In genomic region chr4:151238970-151239684, GRCm38 (mm10) we compare ENCODE assay signal across 11 mouse cellular contexts.
DNase-seq lines count a peak whose midpoint lies in the region; ATAC-seq and TF ChIP-seq lines count a peak whose summit lies in the region.
"Had no signal": no experiment of that assay in that cellular context is flagged by ENCODE, and none has a peak within 500 bp of the region (broad histone marks: within the 10 kb centered on the region; RNA-seq: fewer than 3 reads in every experiment).

No protein-coding gene starts in this region.

- H3K4me1 ChIP-seq in hindbrain, embryonic 16.5 days (ENCODE audit: control insufficient read depth, insufficient read depth, low read depth, low read length): peaks cover 5% of the 10 kb centered on the region
- peaks cover 26% of the 10 kb centered on the region for H3K4me1 ChIP-seq in hindbrain, embryonic 10.5 days (replicated peaks)
- H3K4me1 ChIP-seq in testis, adult 2 months (ENCODE audit: control insufficient read depth, insufficient read depth, low read length): peaks cover 2% of the 10 kb centered on the region; the same call in 1 of the 2 replicates
- H3K4me1 ChIP-seq in stomach, postnatal 0 days (replicated peaks; ENCODE audit: control insufficient read depth, insufficient read depth): no peaks in the 10 kb centered on the region

- no peaks in the 10 kb centered on the region for H3K36me3 ChIP-seq in hindbrain, embryonic 16.5 days (ENCODE audit: control insufficient read depth, insufficient read depth, low read length)
- no peaks in the 10 kb centered on the region for H3K36me3 ChIP-seq in hindbrain, embryonic 10.5 days
- no peaks in the 10 kb centered on the region for H3K36me3 ChIP-seq in testis, adult 2 months (ENCODE audit: control insufficient read depth, insufficient read depth, low read length)
- no peaks in the 10 kb centered on the region for H3K36me3 ChIP-seq in stomach, postnatal 0 days (ENCODE audit: control insufficient read depth, insufficient read depth, low read length)
- H3K36me3 ChIP-seq: hindbrain, embryonic 15.5 days had no signal

- H3K9ac ChIP-seq in hindbrain, embryonic 16.5 days (ENCODE audit: low read depth, low read length): no peak overlapping the region
- no peak overlapping the region for H3K9ac ChIP-seq in stomach, postnatal 0 days (ENCODE audit: low read length)
- H3K9ac ChIP-seq: hindbrain, embryonic 15.5 days had no signal

- no peak overlapping the region for H3K4me3 ChIP-seq in hindbrain, embryonic 16.5 days (ENCODE audit: low read length)
- H3K4me3 ChIP-seq in hindbrain, embryonic 10.5 days: no peak overlapping the region
- no peak overlapping the region for H3K4me3 ChIP-seq in testis, adult 2 months (ENCODE audit: control insufficient read depth, low read depth, low read length)
- H3K4me3 ChIP-seq in stomach, postnatal 0 days (ENCODE audit: low read depth, low read length): no peak overlapping the region
- H3K4me3 ChIP-seq: hindbrain, embryonic 15.5 days had no signal

- no peak for TF ChIP-seq EP300 in stomach, postnatal 0 days (optimal IDR thresholded peaks at IDR 0.05)

- H3K27ac ChIP-seq in hindbrain, embryonic 16.5 days (ENCODE audit: low read depth, low read length): no peak overlapping the region
- no peak overlapping the region for H3K27ac ChIP-seq in hindbrain, embryonic 10.5 days
- no peak overlapping the region for H3K27ac ChIP-seq in testis, adult 2 months (ENCODE audit: control insufficient read depth, insufficient read depth, low read depth, low read length)
- no peak overlapping the region for H3K27ac ChIP-seq in stomach, postnatal 0 days (replicated peaks)
- H3K27ac ChIP-seq: hindbrain, embryonic 15.5 days; kidney, postnatal 0 days had no signal

- peak; percentile 46; the same call in 1 of the 2 replicates for TF ChIP-seq CTCF in testis, adult 2 months (IDR thresholded peaks at IDR 0.05; ENCODE audit: control insufficient read depth, insufficient read depth, insufficient replicate concordance, low read depth, low read length)
- TF ChIP-seq CTCF in stomach, postnatal 0 days (IDR thresholded peaks at IDR 0.05; ENCODE audit: low read depth): 0 out of 2 replicates have a peak, but pooled peaks have one; percentile 10

- 80% methylated on average over 19 of the region's 19 CpGs for WGBS in hindbrain, embryonic 16.5 days
- 80% methylated on average over 19 of the region's 19 CpGs for whole genome bisulfite sequencing in hindbrain, embryonic 10.5 days
- 78% methylated on average over 19 of the region's 19 CpGs for WGBS in stomach, postnatal 0 days

- H3K27me3 ChIP-seq in hindbrain, embryonic 16.5 days (replicated peaks; ENCODE audit: control insufficient read depth, insufficient read depth, low read length): no peaks in the 10 kb centered on the region; the same call in 1 of the 2 replicates
- 0 out of 2 replicates have a peak, but pooled peaks cover 9% of the 10 kb centered on the region for H3K27me3 ChIP-seq in hindbrain, embryonic 10.5 days (ENCODE audit: insufficient read depth, poor library complexity, severe bottlenecking)
- H3K27me3 ChIP-seq in testis, adult 2 months (ENCODE audit: control insufficient read depth, insufficient read depth, low read length): no peaks in the 10 kb centered on the region
- H3K27me3 ChIP-seq in stomach, postnatal 0 days (ENCODE audit: control insufficient read depth, insufficient read depth, low read length): no peaks in the 10 kb centered on the region
- H3K27me3 ChIP-seq: hindbrain, embryonic 15.5 days had no signal

- DNase-seq in adrenal gland, postnatal 14 days: peak; percentile 35
- DNase-seq in adrenal gland, adult 2 months: no peak
- no peak for DNase-seq in hindbrain, embryonic 10.5 days (ENCODE audit: low spot score)
- DNase-seq in testis, postnatal 10 days (ENCODE audit: low spot score): no peak
- DNase-seq in stomach, postnatal 0 days (ENCODE audit: low spot score): no peak
- no peak for DNase-seq in urinary bladder, postnatal 10 days (ENCODE audit: low spot score)
- DNase-seq: adrenal gland, postnatal 36 days had no signal

- peak; percentile 71 for ATAC-seq in hindbrain, embryonic 16.5 days
- ATAC-seq in stomach, postnatal 0 days (ENCODE audit: low FRiP score, low TSS enrichment): no peak

- H3K9me3 ChIP-seq in hindbrain, embryonic 16.5 days (ENCODE audit: control insufficient read depth, low read length): no peaks in the 10 kb centered on the region
- 0 out of 2 replicates have a peak, but pooled peaks cover 4% of the 10 kb centered on the region for H3K9me3 ChIP-seq in hindbrain, embryonic 10.5 days
- no peaks in the 10 kb centered on the region for H3K9me3 ChIP-seq in stomach, postnatal 0 days (ENCODE audit: control insufficient read depth, low read length)
- H3K9me3 ChIP-seq: hindbrain, embryonic 15.5 days had no signal

- no peak overlapping the region for H3K4me2 ChIP-seq in hindbrain, embryonic 16.5 days (ENCODE audit: low read length)
- H3K4me2 ChIP-seq in stomach, postnatal 0 days (replicated peaks; ENCODE audit: low read depth): no peak overlapping the region
- H3K4me2 ChIP-seq: hindbrain, embryonic 15.5 days had no signal

- TF ChIP-seq POLR2A in testis, adult 2 months (IDR thresholded peaks at IDR 0.05; ENCODE audit: control insufficient read depth, low read depth, low read length): no peak
